Mouse (Mus musculus): ENCODE results near the gene Fndc11. TPM values are rescaled to one million over a fixed set of nuclear protein-coding genes. Genes with fewer than 3 reads are reported as not detected.

Fndc11 gene
- polyA plus RNA-seq, 1 experiment from 2014 or later, result not detected

GRCm38 (mm10) chr2:181241602-181242313 is 21.9 kb downstream of the Fndc11 start, which contains the start of gene Helz2:
Gene Helz2, minus strand, starts transcription at chr2:181242027.
- Histone ChIP-seq H3K4me3 (ENCODE audit: low read depth, low read length) (peak within 1 kb of the TSS; percentile 78), H3K9me3 (ENCODE audit: control insufficient read depth) (no peaks in the 10 kb centered on the region), H3K9ac (ENCODE audit: low read depth, low read length) (peak within 1 kb of the TSS; percentile 76), H3K4me2 (replicated peaks; ENCODE audit: low read depth) (peak within 1 kb of the TSS; percentile 75), H3K4me1 (replicated peaks; ENCODE audit: control insufficient read depth, insufficient read depth, low read length) (peaks cover 8% of the 10 kb centered on the region; the same call in 1 of the 2 replicates), H3K36me3 (ENCODE audit: control insufficient read depth, insufficient read depth) (peaks cover 25% of the 10 kb centered on the region), H3K27ac (ENCODE audit: low read depth, low read length) (peak within 1 kb of the TSS; percentile 84), H3K27me3 (replicated peaks; ENCODE audit: control insufficient read depth, insufficient read depth, low read length) (no peaks in the 10 kb centered on the region)
- WGBS, result 4% methylated on average over 16 of the region's 16 CpGs
- ATAC-seq, result peak; percentile 80
- TF ChIP-seq CTCF (IDR thresholded peaks at IDR 0.05; ENCODE audit: low read depth), result no peak

DNA sequence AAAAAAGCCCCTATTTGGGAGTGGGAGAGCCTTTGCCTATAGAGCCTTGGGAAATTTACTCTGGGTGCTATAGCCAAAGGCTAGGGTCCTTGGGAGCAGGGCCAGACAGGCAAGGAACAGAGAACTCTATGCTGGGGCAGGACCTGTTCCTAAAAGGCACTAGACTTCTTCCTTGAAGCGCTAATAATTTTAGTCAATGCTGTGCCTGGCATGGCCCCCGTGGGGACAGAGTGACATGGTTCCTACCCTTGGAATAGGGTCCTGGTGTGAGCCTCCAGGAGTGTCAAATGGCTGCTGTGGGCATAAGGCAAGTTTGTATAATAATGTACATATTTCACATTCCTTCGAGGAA is 22.5 kb downstream of the Fndc11 start:
- TF ChIP-seq CTCF (IDR thresholded peaks at IDR 0.05; ENCODE audit: low read depth), result no peak
- Histone ChIP-seq H3K36me3 (ENCODE audit: control insufficient read depth, insufficient read depth) (peaks cover 20% of the 10 kb centered on the region), H3K4me1 (replicated peaks; ENCODE audit: control insufficient read depth, insufficient read depth, low read length) (peaks cover 8% of the 10 kb centered on the region; the same call in 1 of the 2 replicates), H3K4me2 (replicated peaks; ENCODE audit: low read depth) (peak overlapping the region; percentile 75), H3K9me3 (ENCODE audit: control insufficient read depth) (no peaks in the 10 kb centered on the region), H3K9ac (ENCODE audit: low read depth, low read length) (peak overlapping the region; percentile 76), H3K27ac (ENCODE audit: low read depth, low read length) (0 out of 2 replicates have a peak overlapping the region, but pooled peaks have one; percentile 35), H3K4me3 (ENCODE audit: low read depth, low read length) (peak overlapping the region; percentile 78), H3K27me3 (replicated peaks; ENCODE audit: control insufficient read depth, insufficient read depth, low read length) (no peaks in the 10 kb centered on the region)
- no peak for ATAC-seq
- 51% methylated on average over 3 of the region's 3 CpGs for WGBS

DNA sequence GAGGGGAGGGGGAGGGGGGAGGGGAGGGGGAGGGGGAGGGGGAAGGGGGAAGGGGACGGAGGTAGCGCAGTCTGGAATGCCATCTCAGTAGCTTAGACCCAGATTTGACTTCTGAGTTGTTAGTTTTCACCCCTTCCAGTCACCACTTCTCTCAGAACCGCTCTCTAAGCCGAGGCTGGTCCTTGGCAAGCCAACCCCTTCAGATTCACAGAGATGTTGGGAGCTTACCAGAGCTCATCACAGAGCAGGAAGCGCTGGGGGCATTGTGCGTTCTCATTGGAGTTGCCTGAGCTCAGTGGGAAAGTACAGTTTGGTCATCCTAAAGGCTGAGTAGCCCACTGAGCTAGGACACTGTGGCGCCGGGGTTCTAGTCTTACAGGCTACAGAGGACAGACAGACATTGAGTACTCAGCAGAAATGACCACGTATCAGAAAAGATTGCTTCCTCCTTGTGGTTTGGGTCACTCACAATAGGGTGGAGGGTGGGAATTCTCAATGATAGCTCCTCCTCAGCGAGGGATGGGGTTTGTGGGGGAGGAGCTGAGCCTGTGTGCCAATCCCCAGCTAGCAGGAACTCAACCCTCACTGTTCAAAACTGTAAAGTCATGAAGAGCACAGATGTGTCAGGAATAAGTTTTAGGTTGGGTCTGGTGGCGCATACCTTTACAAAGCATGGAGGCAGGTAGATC is 24.0 kb downstream of the Fndc11 start:
- no peak for TF ChIP-seq CTCF (IDR thresholded peaks at IDR 0.05; ENCODE audit: low read depth)
- ATAC-seq, result 0 out of 2 replicates have a peak, but pooled peaks have one; percentile 8
- Histone ChIP-seq H3K4me2 (replicated peaks; ENCODE audit: low read depth) (0 out of 2 replicates have a peak overlapping the region, but pooled peaks have one; percentile 9), H3K27me3 (replicated peaks; ENCODE audit: control insufficient read depth, insufficient read depth, low read length) (no peaks in the 10 kb centered on the region), H3K36me3 (ENCODE audit: control insufficient read depth, insufficient read depth) (peaks cover 7% of the 10 kb centered on the region; the same call in 1 of the 2 replicates), H3K27ac (ENCODE audit: low read depth, low read length) (peak overlapping the region; percentile 50), H3K4me3 (ENCODE audit: low read depth, low read length) (no peak overlapping the region), H3K4me1 (replicated peaks; ENCODE audit: control insufficient read depth, insufficient read depth, low read length) (peaks cover 8% of the 10 kb centered on the region; the same call in 1 of the 2 replicates), H3K9me3 (ENCODE audit: control insufficient read depth) (no peaks in the 10 kb centered on the region), H3K9ac (ENCODE audit: low read depth, low read length) (no peak overlapping the region)
- 46% methylated on average over 11 of the region's 11 CpGs for WGBS

DNA sequence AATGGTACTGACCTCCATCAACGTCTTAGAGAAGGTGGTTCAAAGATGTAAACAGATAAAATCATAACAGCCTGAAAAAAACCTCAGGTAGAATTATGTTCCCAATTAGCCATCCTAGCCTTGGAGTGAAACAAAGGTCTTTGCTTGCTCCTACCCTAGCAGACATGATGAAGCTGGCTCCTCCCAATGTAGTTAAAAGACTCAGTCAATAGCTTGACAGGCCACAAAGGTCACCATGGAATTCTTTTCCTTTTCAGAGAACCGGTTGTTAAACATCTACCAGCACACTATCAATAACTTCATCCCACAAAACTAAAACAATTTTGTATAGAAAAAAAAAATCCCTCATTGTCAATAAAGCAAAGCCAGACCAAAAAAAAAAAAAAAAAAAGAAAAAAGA is 25.2 kb downstream of the Fndc11 start:
- Histone ChIP-seq H3K27ac (ENCODE audit: low read depth, low read length) (peak overlapping the region; percentile 50; the same call in 1 of the 2 replicates), H3K9ac (ENCODE audit: low read depth, low read length) (no peak overlapping the region), H3K9me3 (ENCODE audit: control insufficient read depth) (no peaks in the 10 kb centered on the region), H3K4me3 (ENCODE audit: low read depth, low read length) (no peak overlapping the region), H3K4me1 (replicated peaks; ENCODE audit: control insufficient read depth, insufficient read depth, low read length) (peaks cover 13% of the 10 kb centered on the region), H3K36me3 (ENCODE audit: control insufficient read depth, insufficient read depth) (peaks cover 2% of the 10 kb centered on the region; the same call in 1 of the 2 replicates), H3K27me3 (replicated peaks; ENCODE audit: control insufficient read depth, insufficient read depth, low read length) (no peaks in the 10 kb centered on the region), H3K4me2 (replicated peaks; ENCODE audit: low read depth) (no peak overlapping the region)
- no peak for TF ChIP-seq CTCF (IDR thresholded peaks at IDR 0.05; ENCODE audit: low read depth)
- WGBS, result 15% methylated on average over 2 of the region's 2 CpGs
- no peak for ATAC-seq

DNA sequence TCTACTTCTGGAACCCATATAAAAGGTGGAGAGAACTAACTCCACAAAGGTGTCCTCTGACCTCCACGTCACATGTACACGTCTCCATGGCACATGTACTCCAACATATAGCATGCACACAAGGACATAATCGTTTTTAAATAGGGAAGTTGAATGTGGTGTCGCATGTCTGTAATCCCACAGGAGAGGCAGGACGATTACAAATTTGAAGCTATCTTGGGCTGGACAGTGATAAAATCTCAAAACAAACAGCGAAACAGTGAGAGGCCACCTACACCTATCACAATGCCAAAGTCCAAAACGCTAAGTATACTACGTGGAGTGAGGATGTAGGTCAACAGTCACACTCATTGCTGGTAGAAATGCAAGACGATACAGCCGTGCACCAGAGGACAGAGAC is 29.4 kb downstream of the Fndc11 start:
- Histone ChIP-seq H3K9me3 (ENCODE audit: control insufficient read depth) (no peaks in the 10 kb centered on the region), H3K4me3 (ENCODE audit: low read depth, low read length) (no peak overlapping the region), H3K27me3 (replicated peaks; ENCODE audit: control insufficient read depth, insufficient read depth, low read length) (no peaks in the 10 kb centered on the region), H3K27ac (ENCODE audit: low read depth, low read length) (peak overlapping the region; percentile 87), H3K36me3 (ENCODE audit: control insufficient read depth, insufficient read depth) (peaks cover 24% of the 10 kb centered on the region), H3K9ac (ENCODE audit: low read depth, low read length) (no peak overlapping the region), H3K4me1 (replicated peaks; ENCODE audit: control insufficient read depth, insufficient read depth, low read length) (peaks cover 14% of the 10 kb centered on the region; the same call in 1 of the 2 replicates), H3K4me2 (replicated peaks; ENCODE audit: low read depth) (0 out of 2 replicates have a peak overlapping the region, but pooled peaks have one; percentile 6)
- ATAC-seq, result peak; percentile 90
- 39% methylated on average over 10 of the region's 10 CpGs for WGBS
- no peak for TF ChIP-seq CTCF (IDR thresholded peaks at IDR 0.05; ENCODE audit: low read depth)

DNA sequence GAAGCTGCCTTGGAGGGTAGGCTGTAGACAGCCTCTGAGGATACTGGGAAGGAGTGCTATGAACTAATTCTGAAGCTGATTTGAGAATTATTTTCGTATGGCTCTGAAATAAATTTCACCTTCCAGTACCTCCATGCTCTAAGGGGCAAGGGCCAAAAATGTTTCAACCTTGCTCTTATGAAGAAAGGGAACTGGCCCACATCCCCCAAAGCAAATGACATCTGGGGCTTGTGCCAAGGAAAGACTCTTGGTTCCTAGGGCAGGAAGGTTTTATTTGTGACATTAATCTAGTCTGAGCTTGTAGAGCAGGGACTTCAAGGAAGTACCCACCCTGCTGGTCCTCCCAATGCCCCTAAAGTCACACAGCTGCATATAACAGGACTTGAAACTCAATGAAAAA is 32.0 kb downstream of the Fndc11 start:
- no peak for TF ChIP-seq CTCF (IDR thresholded peaks at IDR 0.05; ENCODE audit: low read depth)
- WGBS, result 82% methylated on average over 1 of the region's 1 CpGs
- H3K27ac ChIP-seq (ENCODE audit: low read depth, low read length), result no peak overlapping the region

More for the DNA sequence above, 32.0 kb downstream of the Fndc11 start:
- Histone ChIP-seq H3K4me2 (replicated peaks; ENCODE audit: low read depth) (no peak overlapping the region), H3K27me3 (replicated peaks; ENCODE audit: control insufficient read depth, insufficient read depth, low read length) (no peaks in the 10 kb centered on the region), H3K4me1 (replicated peaks; ENCODE audit: control insufficient read depth, insufficient read depth, low read length) (peaks cover 11% of the 10 kb centered on the region; the same call in 1 of the 2 replicates), H3K9me3 (ENCODE audit: control insufficient read depth) (no peaks in the 10 kb centered on the region), H3K9ac (ENCODE audit: low read depth, low read length) (no peak overlapping the region), H3K36me3 (ENCODE audit: control insufficient read depth, insufficient read depth) (peaks cover 45% of the 10 kb centered on the region), H3K4me3 (ENCODE audit: low read depth, low read length) (no peak overlapping the region)
- ATAC-seq, result no peak
